Mouse (Mus musculus) heart, postnatal 0 days (tissue): Measurements from ENCODE around the gene C1rb.

Experiments
- CTCF ChIP-seq: IDR thresholded peaks from 2 replicates; pipeline ENCODE4 v1.5.1; 2016; ENCODE audit warnings: antibody characterized with exemption, control low read depth, low read depth
- EP300 ChIP-seq: IDR thresholded peaks from 2 replicates; pipeline ENCODE4 v1.6.1; 2016; ENCODE audit warnings: antibody characterized with exemption, low read depth

DNA sequence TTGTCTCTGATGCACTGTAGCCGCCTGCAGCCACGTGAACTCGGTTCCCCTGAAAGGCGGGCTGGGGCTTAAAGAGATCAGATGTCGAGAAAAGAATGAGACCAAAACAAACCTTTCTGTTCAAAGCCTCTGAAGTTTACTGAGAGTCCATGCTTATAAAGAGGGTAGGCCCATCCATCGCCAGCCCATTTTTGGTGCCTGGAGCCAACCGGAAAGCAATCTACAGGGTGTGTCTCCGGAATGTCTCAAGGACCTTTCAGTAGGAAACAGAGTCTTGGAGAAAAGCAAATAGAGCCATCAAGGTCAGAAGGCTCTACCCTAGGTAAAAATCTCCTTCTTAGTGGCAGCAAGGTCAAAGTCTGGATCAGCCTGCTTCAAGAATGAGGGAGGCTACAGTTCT is 23.0 kb downstream of the C1rb start:
- TF ChIP-seq CTCF (no peak), EP300 (no peak)
